Mouse (Mus musculus) kidney, adult 2 months (tissue): ENCODE results near the gene Map2k2. TPM values are rescaled to one million over a fixed set of nuclear protein-coding genes. Genes with fewer than 3 reads are reported as not detected.

Experiments
- DNase-seq: peaks from one replicate; pipeline ENCODE4 v3.0.0; 2021
- H3K27ac ChIP-seq: fragments of 200-500 bp; 2 replicates; pipeline ENCODE4 v1.5.1; 2012; ENCODE audit warnings: low read depth, low read length, control low read depth, inconsistent platforms; ENCODE audit not compliant: insufficient read depth
- H3K27me3 ChIP-seq: fragments of 200-500 bp; replicated peaks from 2 replicates; pipeline ENCODE4 v1.6.1; 2012; ENCODE audit warnings: mild to moderate bottlenecking, moderate library complexity, low read length, inconsistent platforms; ENCODE audit not compliant: control insufficient read depth, insufficient read depth
- H3K36me3 ChIP-seq: fragments of 200-500 bp; 2 replicates; pipeline ENCODE4 v1.6.1; 2012; ENCODE audit warnings: mild to moderate bottlenecking, moderate library complexity, low read length, inconsistent platforms; ENCODE audit not compliant: control insufficient read depth, insufficient read depth
- H3K4me1 ChIP-seq: fragments of 200-500 bp; 2 replicates; pipeline ENCODE4 v1.6.1; 2011; ENCODE audit warnings: low read length; ENCODE audit not compliant: control insufficient read depth, insufficient read depth
- H3K4me3 ChIP-seq: fragments of 200-500 bp; 2 replicates; pipeline ENCODE4 v1.5.1; 2011; ENCODE audit warnings: mild to moderate bottlenecking, low read depth, low read length, control low read depth; ENCODE audit not compliant: insufficient read depth
- CTCF ChIP-seq: fragments of 200-500 bp; conservative IDR thresholded peaks from 2 replicates; pipeline ENCODE4 v1.5.1; 2011; ENCODE audit warnings: low read depth, mild to moderate bottlenecking, control low read depth, low read length, moderate library complexity, mixed read lengths; ENCODE audit not compliant: insufficient read depth, insufficient read length
- POLR2A ChIP-seq: fragments of 200-500 bp; IDR thresholded peaks from one replicate; pipeline ENCODE4 v1.6.1; 2011; ENCODE audit warnings: low read depth, low read length, control low read depth
- WGBS: fragments of 180-500 bp; shearing (Covaris S2); methylation state at CpG from one replicate; pipeline ENCODE4 v1.1.7; 2018; 5-methylcytosine and 5-hydroxymethylcytosine counted together
- polyA plus RNA-seq: library from polyadenylated mRNA; depleted of rRNA; stranded (reverse); fragments of >200 nt; gene quantifications from 2 replicates; pipeline ENCODE4 v1.2.3, GENCODE M21; 2012

The Map2k2 gene
- polyA plus RNA-seq, 1 experiment, result 180 TPM

DNA sequence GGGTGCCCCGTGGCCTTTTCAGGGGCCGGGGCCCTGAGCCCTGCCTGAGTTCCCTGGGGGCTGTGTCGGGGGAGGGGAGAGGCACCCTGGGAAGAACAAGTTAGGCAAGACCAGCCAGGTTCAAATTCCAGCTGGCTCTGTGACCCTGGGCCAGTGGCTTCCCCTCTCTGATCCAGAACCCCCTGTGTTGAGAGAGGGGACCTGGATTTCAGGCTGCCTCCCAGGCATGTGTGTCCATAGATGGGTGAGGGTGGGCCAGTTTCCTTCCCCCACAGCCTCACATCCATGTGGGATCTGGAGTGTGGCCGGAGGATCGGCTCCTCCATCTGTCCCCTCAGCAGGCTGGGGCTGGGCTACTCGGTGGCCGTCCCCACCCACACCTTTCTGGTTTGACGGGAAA lies 34.3 kb downstream of the Map2k2 start:
- H3K27ac ChIP-seq, result no peak overlapping the region
- no peak for DNase-seq
- 22% methylated on average over 8 of the region's 8 CpGs for WGBS

DNA sequence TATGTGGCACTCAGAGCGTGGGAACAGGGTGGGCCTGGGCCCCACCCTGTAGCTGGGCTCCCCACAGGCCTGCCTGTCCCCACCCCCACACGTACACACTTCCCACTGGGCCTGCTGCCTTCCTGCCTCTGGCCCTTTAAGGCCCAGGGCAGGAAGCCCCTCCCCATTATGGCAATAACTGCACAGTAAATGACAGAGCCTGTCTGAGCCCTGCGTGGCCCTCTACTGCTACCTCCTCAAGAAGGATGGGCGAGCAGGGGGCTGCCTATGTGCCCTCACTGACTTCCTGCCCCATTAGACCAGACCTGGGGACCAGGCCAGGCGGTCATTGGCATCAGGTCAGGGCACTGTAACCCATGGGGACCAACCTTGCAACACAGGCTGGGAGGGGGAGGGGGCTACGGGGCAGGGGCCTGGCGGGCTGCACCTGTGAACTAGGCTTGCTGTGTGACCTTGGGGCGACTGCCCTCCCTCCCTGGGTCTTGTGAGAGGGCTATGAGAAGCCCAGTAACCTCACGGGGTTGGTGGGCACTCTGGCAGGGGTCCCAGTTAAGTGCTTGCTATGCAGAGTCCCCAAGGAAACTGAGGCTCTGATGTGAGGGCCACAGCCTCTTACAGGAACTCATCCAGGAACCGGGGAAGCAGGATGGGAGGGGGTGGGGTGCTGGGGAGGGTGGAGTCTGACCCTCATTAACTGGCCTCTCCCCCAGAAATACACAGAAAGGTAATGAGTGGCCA lies 35.2 kb downstream of the Map2k2 start:
- Histone ChIP-seq H3K27me3 (no peaks in the 10 kb centered on the region), H3K27ac (no peak overlapping the region), H3K36me3 (peaks cover 5% of the 10 kb centered on the region; the same call in 1 of the 2 replicates), H3K4me3 (peak overlapping the region; percentile 20; the same call in 1 of the 2 replicates), H3K4me1 (peaks cover 22% of the 10 kb centered on the region)
- peak; percentile 43 for DNase-seq
- 30% methylated on average over 10 of the region's 10 CpGs for WGBS
- TF ChIP-seq CTCF (no peak), POLR2A (no peak)

More for the DNA sequence above, 34.3 kb downstream of the Map2k2 start:
- Histone ChIP-seq H3K27me3 (no peaks in the 10 kb centered on the region), H3K4me3 (no peak overlapping the region), H3K36me3 (peaks cover 5% of the 10 kb centered on the region; the same call in 1 of the 2 replicates), H3K4me1 (peaks cover 24% of the 10 kb centered on the region)
- no peak for TF ChIP-seq CTCF
- TF ChIP-seq POLR2A, result no peak

DNA sequence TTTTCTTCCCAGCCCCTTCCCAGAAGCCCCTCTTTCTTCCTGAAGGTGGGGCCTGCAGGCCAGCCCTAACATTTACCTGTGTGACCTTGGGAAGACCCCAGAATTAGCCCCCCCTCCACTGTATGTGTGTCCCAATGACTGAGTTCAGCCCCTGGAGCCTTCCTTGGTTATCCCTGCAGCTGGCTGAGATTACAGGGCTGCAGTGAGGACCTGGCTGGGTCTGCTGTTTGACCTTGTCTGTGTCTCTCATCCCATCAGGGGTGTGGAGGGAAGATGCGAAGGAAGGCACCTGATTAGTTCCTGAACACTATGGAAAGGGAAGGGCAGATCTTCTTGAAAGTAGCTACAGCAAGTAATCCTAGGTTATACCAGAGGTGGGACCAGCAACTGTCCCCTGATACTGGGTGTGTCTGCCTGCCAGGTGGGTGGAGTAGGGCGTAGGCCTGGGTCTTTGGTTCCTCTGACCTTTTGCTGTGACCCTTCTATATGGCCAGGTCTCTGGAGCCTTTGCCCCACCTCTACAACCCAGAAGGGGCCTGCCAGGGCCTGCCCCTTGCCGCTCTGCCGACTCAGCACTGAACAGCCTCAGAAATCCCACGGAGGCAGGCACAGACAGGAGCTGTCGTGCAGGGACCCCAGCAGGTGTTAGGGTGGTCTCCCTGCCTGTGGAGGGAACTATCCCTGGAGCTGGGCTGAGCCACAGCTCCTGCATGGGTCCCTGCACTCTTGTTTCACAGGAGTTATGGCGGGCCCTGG lies 35.9 kb downstream of the Map2k2 start:
- DNase-seq, result no peak
- peaks cover 22% of the 10 kb centered on the region for H3K4me1 ChIP-seq
- TF ChIP-seq POLR2A, result no peak
- H3K27ac ChIP-seq, result no peak overlapping the region
- no peak overlapping the region for H3K4me3 ChIP-seq
- no peaks in the 10 kb centered on the region for H3K27me3 ChIP-seq
- H3K36me3 ChIP-seq, result peaks cover 5% of the 10 kb centered on the region; the same call in 1 of the 2 replicates
- WGBS, result 75% methylated on average over 7 of the region's 7 CpGs

DNA sequence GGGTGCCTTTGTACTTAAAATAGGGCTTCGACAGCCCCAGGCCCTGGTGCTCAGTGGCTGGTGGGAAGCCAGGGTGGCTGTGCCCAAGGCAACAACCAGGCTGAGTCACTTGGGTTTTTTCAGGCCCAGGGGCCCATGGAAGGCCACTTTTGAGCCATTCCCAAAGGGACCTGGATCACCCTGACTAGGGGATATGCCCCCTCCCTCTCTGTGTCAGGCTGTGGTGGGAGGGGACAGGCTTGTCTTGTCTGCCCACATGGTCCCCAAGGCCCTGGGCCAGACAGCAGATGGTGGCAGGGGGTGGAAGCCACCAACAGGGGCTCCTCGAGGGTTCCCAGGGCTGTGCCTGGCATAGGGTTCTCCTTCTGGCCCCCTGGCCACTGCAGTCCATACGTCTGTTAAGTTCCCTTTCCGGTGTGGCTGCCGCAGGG lies 36.9 kb downstream of the Map2k2 start:
- peaks cover 5% of the 10 kb centered on the region; the same call in 1 of the 2 replicates for H3K36me3 ChIP-seq
- no peak overlapping the region for H3K4me3 ChIP-seq
- 79% methylated on average over 5 of the region's 5 CpGs for WGBS
- H3K4me1 ChIP-seq, result peaks cover 22% of the 10 kb centered on the region
- H3K27ac ChIP-seq, result no peak overlapping the region
- TF ChIP-seq CTCF (no peak), POLR2A (no peak)
- DNase-seq, result no peak
- H3K27me3 ChIP-seq, result no peaks in the 10 kb centered on the region

DNA sequence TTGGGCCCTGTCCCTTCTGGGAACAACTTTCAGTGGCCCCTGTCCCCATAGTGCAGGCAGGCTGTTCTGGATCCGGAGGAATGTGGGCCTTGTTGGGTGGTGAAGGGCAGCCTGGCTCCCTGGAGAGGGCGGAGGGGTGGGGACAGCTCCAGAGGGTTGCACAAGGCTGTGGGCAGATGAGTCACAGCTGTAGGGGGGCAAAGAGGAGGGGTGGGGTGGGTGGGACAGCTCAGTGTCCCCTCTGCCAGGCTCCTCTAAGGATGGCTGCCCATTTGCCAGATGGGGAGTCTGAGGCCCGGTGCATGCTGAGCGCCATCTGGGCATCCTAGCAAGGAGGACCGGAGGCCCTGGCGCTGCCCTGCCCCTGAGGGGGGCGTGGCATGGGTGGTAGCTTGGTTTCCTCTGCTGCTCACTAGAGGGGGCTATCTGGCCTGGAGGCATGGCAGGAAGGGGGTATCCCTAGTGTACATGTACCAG lies 37.5 kb downstream of the Map2k2 start:
- H3K27ac ChIP-seq, result no peak overlapping the region
- no peak overlapping the region for H3K4me3 ChIP-seq
- no peaks in the 10 kb centered on the region for H3K27me3 ChIP-seq
- no peak for DNase-seq
- 87% methylated on average over 7 of the region's 7 CpGs for WGBS
- H3K36me3 ChIP-seq, result peaks cover 5% of the 10 kb centered on the region
- TF ChIP-seq POLR2A (no peak), CTCF (no peak)
- H3K4me1 ChIP-seq, result peaks cover 22% of the 10 kb centered on the region

DNA sequence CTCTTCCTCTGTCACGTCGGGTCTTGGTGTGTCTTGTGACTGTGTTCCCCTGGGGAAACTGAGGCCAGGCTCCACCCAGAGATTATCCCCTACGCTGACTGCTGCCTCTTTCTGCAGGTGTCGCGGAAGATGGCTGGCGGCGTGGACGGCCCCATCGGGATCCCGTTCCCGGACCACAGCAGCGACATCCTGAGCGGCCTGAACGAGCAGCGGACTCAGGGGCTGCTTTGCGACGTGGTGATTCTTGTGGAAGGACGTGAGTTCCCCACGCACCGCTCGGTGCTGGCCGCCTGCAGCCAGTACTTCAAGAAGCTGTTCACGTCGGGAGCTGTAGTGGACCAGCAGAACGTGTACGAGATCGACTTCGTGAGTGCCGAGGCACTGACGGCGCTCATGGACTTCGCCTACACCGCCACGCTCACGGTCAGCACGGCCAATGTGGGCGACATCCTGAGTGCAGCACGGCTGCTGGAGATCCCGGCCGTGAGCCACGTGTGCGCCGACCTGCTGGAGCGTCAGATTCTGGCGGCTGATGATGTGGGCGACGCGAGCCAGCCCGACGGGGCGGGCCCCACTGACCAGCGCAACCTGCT lies 38.2 kb downstream of the Map2k2 start:
- TF ChIP-seq POLR2A, result no peak
- TF ChIP-seq CTCF, result no peak
- peaks cover 19% of the 10 kb centered on the region for H3K4me1 ChIP-seq
- H3K27ac ChIP-seq, result no peak overlapping the region
- H3K4me3 ChIP-seq, result no peak overlapping the region
- peaks cover 6% of the 10 kb centered on the region for H3K36me3 ChIP-seq
- 92% methylated on average over 52 of the region's 52 CpGs for WGBS
- no peaks in the 10 kb centered on the region for H3K27me3 ChIP-seq
- DNase-seq, result no peak

DNA sequence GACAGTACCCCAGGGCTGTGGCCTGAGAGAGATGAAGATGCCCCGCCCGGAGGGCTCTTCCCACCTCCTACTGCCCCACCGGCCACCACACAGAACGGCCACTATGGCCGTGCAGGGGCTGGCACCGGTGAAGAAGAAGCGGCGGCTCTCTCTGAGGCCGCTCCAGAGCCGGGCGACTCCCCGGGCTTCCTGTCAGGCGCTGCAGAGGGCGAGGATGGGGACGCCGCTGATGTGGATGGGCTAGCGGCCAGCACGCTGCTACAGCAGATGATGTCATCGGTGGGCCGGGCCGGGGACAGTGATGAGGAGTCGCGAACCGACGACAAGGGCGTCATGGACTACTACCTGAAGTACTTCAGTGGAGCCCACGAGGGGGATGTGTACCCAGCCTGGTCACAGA lies 39.0 kb downstream of the Map2k2 start:
- Histone ChIP-seq H3K4me1 (peaks cover 12% of the 10 kb centered on the region), H3K27me3 (no peaks in the 10 kb centered on the region), H3K36me3 (peaks cover 6% of the 10 kb centered on the region), H3K4me3 (no peak overlapping the region), H3K27ac (no peak overlapping the region)
- DNase-seq, result peak; percentile 61
- WGBS, result 67% methylated on average over 27 of the region's 27 CpGs
- no peak for TF ChIP-seq CTCF
- no peak for TF ChIP-seq POLR2A
